Mouse (Mus musculus) hindbrain, embryonic 16.5 days (tissue): ENCODE data around the gene Col7a1. TPM values are rescaled to one million over a fixed set of nuclear protein-coding genes. Genes with fewer than 3 reads are reported as not detected.

Experiments used
- ATAC-seq: fragments of 200-750 bp; cut with Nextera tagmentation; 2 replicates; pipeline ENCODE4 v1.8.0; 2017; ENCODE audit warnings: moderate TSS enrichment, moderate library complexity
- H3K27ac ChIP-seq: fragments of 300-500 bp; sonication (generic); 2 replicates; pipeline ENCODE4 v1.5.1; 2014; ENCODE audit warnings: low read depth, mild to moderate bottlenecking, control low read depth, low read length, moderate library complexity
- H3K27me3 ChIP-seq: fragments of 300-500 bp; sonication (generic); replicated peaks from 2 replicates; pipeline ENCODE4 v1.6.1; 2014; ENCODE audit warnings: low read length; ENCODE audit not compliant: control insufficient read depth, insufficient read depth
- H3K36me3 ChIP-seq: fragments of 300-500 bp; sonication (generic); 2 replicates; pipeline ENCODE4 v1.6.1; 2014; ENCODE audit warnings: mild to moderate bottlenecking, low read length, moderate library complexity, mixed read lengths; ENCODE audit not compliant: control insufficient read depth, insufficient read depth
- H3K4me1 ChIP-seq: fragments of 300-500 bp; sonication (generic); 2 replicates; pipeline ENCODE4 v1.6.1; 2014; ENCODE audit warnings: low read depth, low read length; ENCODE audit not compliant: control insufficient read depth, insufficient read depth
- H3K4me2 ChIP-seq: fragments of 300-500 bp; sonication (generic); 2 replicates; pipeline ENCODE4 v1.6.1; 2014; ENCODE audit warnings: mild to moderate bottlenecking, low read length, control low read depth, moderate library complexity
- H3K4me3 ChIP-seq: fragments of 300-500 bp; sonication (generic); 2 replicates; pipeline ENCODE4 v1.5.1; 2014; ENCODE audit warnings: mild to moderate bottlenecking, low read length, control low read depth, moderate library complexity
- H3K9ac ChIP-seq: fragments of 300-500 bp; sonication (generic); 2 replicates; pipeline ENCODE4 v1.6.1; 2014; ENCODE audit warnings: low read depth, mild to moderate bottlenecking, control low read depth, low read length, moderate library complexity
- H3K9me3 ChIP-seq: fragments of 300-500 bp; sonication (generic); 2 replicates; pipeline ENCODE4 v1.6.1; 2014; ENCODE audit warnings: mild to moderate bottlenecking, low read length, moderate library complexity; ENCODE audit not compliant: control insufficient read depth
- WGBS: fragments of 180-500 bp; shearing (Covaris S2); extraction: QIAGEN DNeasy Blood & Tissue Kit; methylation state at CpG from one replicate; pipeline ENCODE4 v1.1.7; 2014; 5-methylcytosine and 5-hydroxymethylcytosine counted together
- polyA plus RNA-seq: library from polyadenylated mRNA; unstranded; fragments of >200 nt; fragmentation: Nextera tagmentation; extraction: Ambion mirVana; gene quantifications from 2 replicates; pipeline ENCODE4 v1.2.1, GENCODE M21; 2015

Col7a1 gene
- polyA plus RNA-seq, 1 experiment from 2014 or later = 1.5 TPM

DNA sequence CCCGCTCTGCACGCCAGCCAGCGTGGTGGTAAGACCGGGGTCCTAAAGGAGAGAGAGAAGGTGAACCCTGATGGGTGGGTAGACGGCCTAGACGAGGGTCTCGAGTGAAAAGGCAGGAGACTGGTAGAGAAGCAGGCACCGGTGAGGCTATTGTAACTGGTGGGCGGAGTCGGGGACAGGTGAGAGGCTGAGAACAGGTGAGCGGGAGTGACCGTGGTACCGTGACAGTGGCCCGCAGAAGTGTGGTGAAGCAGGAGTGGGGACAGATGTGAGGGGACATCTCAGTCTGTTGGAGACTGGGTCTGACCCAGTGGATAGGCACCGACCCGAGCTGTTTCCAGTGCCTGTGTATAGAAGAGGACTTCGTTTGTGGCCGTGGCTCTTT, 38.7 kb downstream of the Col7a1 start:
- H3K9ac ChIP-seq = peak overlapping the region; percentile 84
- H3K4me3 ChIP-seq = peak overlapping the region; percentile 73
- peak overlapping the region; percentile 80 for H3K27ac ChIP-seq
- H3K9me3 ChIP-seq = no peaks in the 10 kb centered on the region
- no peaks in the 10 kb centered on the region for H3K27me3 ChIP-seq
- no peaks in the 10 kb centered on the region for H3K36me3 ChIP-seq
- no peak; the same call in 1 of the 2 replicates for ATAC-seq
- 12% methylated on average over 18 of the region's 18 CpGs for WGBS
- H3K4me1 ChIP-seq = peaks cover 12% of the 10 kb centered on the region
- peak overlapping the region; percentile 81 for H3K4me2 ChIP-seq

DNA sequence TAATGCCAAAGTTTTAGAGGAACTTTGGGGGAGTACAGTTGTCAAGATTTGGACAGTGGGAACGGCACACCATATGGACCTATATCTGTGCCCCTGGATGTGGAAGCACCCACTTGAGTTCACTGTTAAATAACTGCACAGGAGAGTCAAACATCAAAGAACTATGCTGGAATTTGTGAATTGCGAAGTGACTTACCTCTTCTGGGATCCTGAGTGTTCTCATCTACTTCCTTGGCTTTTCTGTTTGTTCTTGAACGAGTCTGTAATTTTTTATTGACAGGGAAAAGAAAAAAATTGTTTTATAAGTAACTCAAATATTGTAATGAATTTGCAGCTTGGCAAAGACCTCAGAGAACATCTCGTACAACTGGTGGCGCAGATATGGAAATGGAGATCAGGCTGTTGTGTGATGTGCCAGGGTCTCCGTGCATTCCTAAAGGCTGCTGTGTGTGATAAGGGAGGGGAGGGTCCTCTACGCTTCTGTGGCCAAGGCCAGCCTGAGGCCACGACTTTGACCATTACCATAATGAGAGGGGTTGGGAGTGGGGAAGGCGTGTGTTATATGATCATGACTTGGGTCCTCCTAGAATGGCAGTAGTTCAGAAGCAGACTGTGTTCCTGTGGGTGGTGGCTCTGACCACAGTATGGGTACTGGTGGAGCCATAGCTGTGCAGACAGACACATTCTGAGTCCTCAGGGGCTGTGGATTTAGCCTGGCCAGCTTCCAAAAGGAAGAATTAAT, 39.4 kb downstream of the Col7a1 start:
- H3K4me2 ChIP-seq = peak overlapping the region; percentile 81
- ATAC-seq = no peak
- peak overlapping the region; percentile 73 for H3K4me3 ChIP-seq
- H3K9ac ChIP-seq = no peak overlapping the region
- H3K27ac ChIP-seq = no peak overlapping the region
- H3K27me3 ChIP-seq = no peaks in the 10 kb centered on the region
- no peaks in the 10 kb centered on the region for H3K36me3 ChIP-seq
- H3K4me1 ChIP-seq = peaks cover 12% of the 10 kb centered on the region
- 84% methylated on average over 9 of the region's 9 CpGs for WGBS
- no peaks in the 10 kb centered on the region for H3K9me3 ChIP-seq

DNA sequence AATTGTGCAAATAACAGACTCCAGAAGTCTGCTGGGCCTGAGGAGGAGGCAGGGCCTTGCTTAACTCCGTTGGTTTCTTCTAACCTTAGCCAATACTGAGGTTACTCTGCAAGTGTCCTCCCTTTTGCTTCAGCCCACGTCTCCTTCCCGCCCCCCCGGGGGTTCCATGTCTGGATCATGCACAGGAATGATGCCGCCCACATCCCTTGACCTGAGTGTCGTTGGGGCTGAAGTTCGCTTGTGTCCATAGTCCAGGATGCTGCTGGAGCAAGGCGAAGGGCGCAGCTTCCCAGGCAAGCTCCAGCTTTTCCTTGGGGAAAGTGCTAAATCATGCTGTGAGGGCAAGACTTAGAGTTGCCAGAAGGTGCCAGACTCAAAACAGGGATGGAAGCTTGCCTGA, 43.0 kb downstream of the Col7a1 start:
- H3K4me3 ChIP-seq = no peak overlapping the region
- no peak overlapping the region for H3K9ac ChIP-seq
- ATAC-seq = no peak
- WGBS = 81% methylated on average over 9 of the region's 9 CpGs
- peaks cover 7% of the 10 kb centered on the region for H3K4me1 ChIP-seq
- no peaks in the 10 kb centered on the region for H3K9me3 ChIP-seq
- no peaks in the 10 kb centered on the region for H3K36me3 ChIP-seq
- H3K27ac ChIP-seq = no peak overlapping the region
- no peak overlapping the region for H3K4me2 ChIP-seq
- no peaks in the 10 kb centered on the region for H3K27me3 ChIP-seq

DNA sequence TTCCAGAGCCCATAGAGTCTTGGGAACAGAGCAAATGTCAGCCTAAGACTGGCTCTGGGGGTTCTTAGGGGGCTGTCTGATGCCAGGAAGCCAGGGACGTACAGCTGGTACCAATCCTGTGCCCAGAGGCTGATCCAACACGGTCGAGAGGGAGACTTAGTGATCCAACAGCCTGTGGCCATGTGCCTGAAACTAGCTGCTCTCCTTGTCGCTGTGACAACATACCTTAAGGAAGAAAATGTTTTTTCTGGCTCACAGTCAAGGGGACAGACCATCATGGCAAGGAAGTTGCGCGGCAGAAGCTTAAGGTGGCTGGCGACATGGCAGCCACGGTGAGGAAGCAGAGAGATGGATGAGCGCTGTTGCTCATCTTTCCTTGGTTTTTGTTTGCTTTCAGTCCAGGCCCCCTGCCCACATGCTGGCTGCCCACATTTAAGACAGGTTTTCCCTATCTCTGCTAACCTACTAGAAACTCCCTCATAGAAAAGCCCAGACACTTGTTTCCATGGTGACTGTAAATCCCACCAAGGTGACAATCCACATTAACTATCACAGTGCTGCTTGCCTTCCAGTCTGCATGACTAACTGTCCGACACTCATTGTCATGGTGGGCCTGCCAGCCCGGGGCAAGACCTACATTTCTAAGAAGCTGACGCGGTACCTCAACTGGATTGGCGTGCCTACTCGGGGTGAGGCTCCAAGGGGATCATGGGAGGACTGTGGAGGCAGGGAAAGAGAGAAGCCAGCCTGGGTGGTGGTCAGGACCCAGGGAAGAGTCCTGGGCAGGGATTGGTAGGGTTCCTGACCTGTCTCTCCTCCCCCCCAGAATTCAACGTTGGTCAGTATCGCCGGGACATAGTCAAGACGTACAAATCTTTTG, 45.1 kb downstream of the Col7a1 start:
- 80% methylated on average over 19 of the region's 19 CpGs for WGBS
- no peak overlapping the region for H3K4me3 ChIP-seq
- no peak overlapping the region for H3K9ac ChIP-seq
- H3K36me3 ChIP-seq = no peaks in the 10 kb centered on the region
- H3K9me3 ChIP-seq = no peaks in the 10 kb centered on the region
- H3K27ac ChIP-seq = no peak overlapping the region
- no peak overlapping the region for H3K4me2 ChIP-seq
- H3K27me3 ChIP-seq = no peaks in the 10 kb centered on the region
- H3K4me1 ChIP-seq = no peaks in the 10 kb centered on the region; the same call in 1 of the 2 replicates
- no peak for ATAC-seq

DNA sequence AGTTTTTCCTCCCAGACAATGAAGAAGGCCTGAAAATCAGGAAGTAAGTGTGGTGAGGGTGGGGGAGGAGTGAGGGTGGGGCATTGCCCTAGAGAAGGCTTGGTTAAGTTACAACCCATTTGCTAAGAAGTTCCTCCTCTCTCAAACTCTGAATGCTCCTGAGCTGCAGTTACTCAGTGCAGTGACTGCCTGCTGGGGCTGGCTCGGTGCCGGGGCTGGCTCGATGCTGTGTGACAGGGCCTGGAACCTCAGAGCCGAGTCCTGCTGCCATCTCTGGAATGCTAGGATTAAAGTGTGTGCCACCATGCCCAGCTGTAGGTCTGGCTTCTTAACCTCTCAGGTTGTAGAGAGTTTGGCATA, 45.8 kb downstream of the Col7a1 start:
- ATAC-seq = no peak
- no peak overlapping the region for H3K4me2 ChIP-seq
- H3K9ac ChIP-seq = no peak overlapping the region
- H3K27ac ChIP-seq = no peak overlapping the region
- no peaks in the 10 kb centered on the region for H3K27me3 ChIP-seq
- H3K9me3 ChIP-seq = no peaks in the 10 kb centered on the region
- no peaks in the 10 kb centered on the region for H3K36me3 ChIP-seq
- H3K4me1 ChIP-seq = no peaks in the 10 kb centered on the region
- H3K4me3 ChIP-seq = no peak overlapping the region
- 86% methylated on average over 4 of the region's 4 CpGs for WGBS

DNA sequence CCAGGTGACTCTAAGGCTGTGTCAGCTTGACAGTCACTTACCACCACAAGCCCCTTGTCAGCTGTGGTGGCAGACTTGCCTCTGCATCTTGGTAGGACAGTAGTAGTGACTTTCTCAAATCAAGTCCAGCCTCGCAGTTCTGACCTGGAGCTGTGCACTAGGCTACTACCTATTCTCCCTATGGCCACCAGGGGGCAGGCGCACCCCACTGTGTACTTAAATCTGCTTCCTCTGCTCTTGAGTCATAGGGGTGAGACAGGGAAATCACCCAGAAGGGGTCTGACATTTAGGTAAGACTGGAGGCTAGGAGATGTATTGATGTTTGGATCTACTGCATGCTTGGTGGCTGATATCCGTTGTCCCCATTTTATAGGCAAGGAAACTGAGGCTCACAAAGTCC, 47.3 kb downstream of the Col7a1 start:
- no peak overlapping the region for H3K4me2 ChIP-seq
- H3K36me3 ChIP-seq = no peaks in the 10 kb centered on the region
- no peak overlapping the region for H3K4me3 ChIP-seq
- no peaks in the 10 kb centered on the region for H3K27me3 ChIP-seq
- H3K9ac ChIP-seq = no peak overlapping the region
- H3K9me3 ChIP-seq = no peaks in the 10 kb centered on the region
- WGBS = 4% methylated on average over 3 of the region's 3 CpGs
- H3K27ac ChIP-seq = no peak overlapping the region
- peak; percentile 31; the same call in 1 of the 2 replicates for ATAC-seq
- no peaks in the 10 kb centered on the region for H3K4me1 ChIP-seq

DNA sequence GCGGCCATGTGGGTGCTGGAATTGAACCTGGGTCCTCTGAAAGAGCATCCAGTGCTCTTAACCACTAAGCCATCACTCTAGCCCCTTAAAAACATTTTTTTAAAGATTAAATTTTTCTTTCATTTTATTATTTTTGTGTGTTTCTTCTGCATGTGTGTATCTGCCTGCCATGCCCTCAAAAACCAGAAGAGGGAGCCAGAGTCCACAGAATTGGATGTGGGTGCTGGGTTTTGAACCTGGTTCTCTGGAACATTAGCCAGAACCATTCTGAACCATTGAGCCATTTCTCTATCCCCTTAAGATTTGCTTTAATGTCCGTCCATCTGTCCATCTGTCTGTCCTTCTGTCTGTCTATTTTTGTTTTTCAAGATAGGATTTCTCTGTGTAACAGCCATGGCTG, 49.8 kb downstream of the Col7a1 start:
- no peaks in the 10 kb centered on the region for H3K27me3 ChIP-seq
- no peak overlapping the region for H3K4me2 ChIP-seq
- no peak overlapping the region for H3K9ac ChIP-seq
- H3K4me1 ChIP-seq = no peaks in the 10 kb centered on the region
- no peak overlapping the region for H3K4me3 ChIP-seq
- 59% methylated on average over 2 of the region's 2 CpGs for WGBS
- H3K36me3 ChIP-seq = peaks cover 3% of the 10 kb centered on the region; the same call in 1 of the 2 replicates
- no peaks in the 10 kb centered on the region for H3K9me3 ChIP-seq
- no peak overlapping the region for H3K27ac ChIP-seq
- ATAC-seq = no peak

DNA sequence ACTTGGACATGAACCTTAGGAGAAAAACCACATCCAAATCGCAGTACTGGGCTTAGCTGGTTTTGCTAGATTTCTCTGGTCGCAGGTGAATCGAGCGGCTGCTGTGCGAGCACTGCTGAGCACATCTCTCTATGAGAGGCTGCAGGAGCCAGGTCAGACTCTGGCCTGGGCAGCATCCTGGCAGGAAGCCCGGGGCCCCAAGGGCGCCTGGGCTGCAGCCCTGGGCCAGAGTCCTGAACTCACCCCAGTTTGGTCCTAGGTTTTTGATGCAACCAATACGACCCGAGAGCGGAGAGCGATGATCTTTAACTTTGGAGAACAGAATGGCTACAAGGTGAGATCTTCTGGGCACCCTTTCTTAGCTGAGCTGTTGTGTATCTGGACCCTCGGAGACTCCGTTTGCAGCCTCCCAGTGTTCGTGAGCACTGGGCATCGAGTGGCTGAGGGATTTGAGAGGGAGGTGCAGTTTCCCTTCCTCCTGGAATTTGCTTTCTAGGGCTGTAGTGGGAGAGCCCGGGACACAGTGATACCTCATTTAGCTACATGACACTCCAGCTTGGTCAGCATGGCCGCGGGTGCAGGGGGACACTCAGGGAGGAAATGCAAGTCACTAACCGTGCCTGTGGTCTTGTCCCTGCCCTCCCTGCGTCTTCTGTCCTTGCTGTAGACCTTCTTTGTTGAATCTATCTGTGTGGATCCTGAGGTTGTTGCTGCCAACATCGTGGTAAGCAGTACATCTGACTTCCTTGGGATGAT, 53.8 kb downstream of the Col7a1 start:
- Histone ChIP-seq H3K9me3 (no peaks in the 10 kb centered on the region), H3K9ac (no peak overlapping the region), H3K27ac (no peak overlapping the region), H3K4me2 (no peak overlapping the region), H3K36me3 (peaks cover 3% of the 10 kb centered on the region; the same call in 1 of the 2 replicates), H3K27me3 (no peaks in the 10 kb centered on the region), H3K4me1 (no peaks in the 10 kb centered on the region), H3K4me3 (no peak overlapping the region)
- ATAC-seq = no peak
- WGBS = 91% methylated on average over 21 of the region's 21 CpGs

DNA sequence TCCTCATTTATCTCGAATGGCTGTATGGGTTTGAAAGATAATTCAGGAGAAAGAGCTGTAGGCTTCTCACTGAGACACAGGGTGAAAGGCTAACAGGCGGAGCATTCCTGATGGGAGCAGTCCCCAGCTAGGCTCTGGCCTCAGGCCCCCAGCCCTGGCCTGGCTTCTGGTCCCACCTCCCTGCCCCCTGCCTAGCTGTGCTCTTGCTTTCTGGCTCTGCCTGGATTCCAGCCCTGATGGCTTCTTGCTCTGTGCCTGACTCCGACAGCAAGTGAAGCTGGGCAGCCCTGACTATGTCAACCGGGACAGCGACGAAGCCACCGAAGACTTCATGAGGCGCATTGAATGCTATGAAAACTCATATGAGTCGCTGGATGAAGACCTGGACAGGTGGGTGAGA, 54.7 kb downstream of the Col7a1 start:
- no peak for ATAC-seq
- no peak overlapping the region for H3K4me3 ChIP-seq
- no peak overlapping the region for H3K4me2 ChIP-seq
- 79% methylated on average over 9 of the region's 9 CpGs for WGBS
- H3K9me3 ChIP-seq = no peaks in the 10 kb centered on the region
- no peak overlapping the region for H3K27ac ChIP-seq
- H3K27me3 ChIP-seq = no peaks in the 10 kb centered on the region
- no peak overlapping the region for H3K9ac ChIP-seq
- H3K4me1 ChIP-seq = no peaks in the 10 kb centered on the region
- H3K36me3 ChIP-seq = peaks cover 3% of the 10 kb centered on the region; the same call in 1 of the 2 replicates
